7 mouse cellular contexts compared by ENCODE assay signal in genomic region chr2:57181350-57181691, GRCm38 (mm10). TPM values are rescaled to one million over a fixed set of nuclear protein-coding genes. Genes with fewer than 3 reads are reported as not detected.
DNase-seq lines count a peak whose midpoint lies in the region; ATAC-seq lines count a peak whose summit lies in the region.

No protein-coding gene starts in this region.

- no peaks in the 10 kb centered on the region for H3K4me1 ChIP-seq in neural tube, embryonic 11.5 days (ENCODE audit: control insufficient read depth, insufficient read depth, low read length)
- H3K4me1 ChIP-seq in forebrain, embryonic 11.5 days (replicated peaks; ENCODE audit: control insufficient read depth, insufficient read depth, low read length) = no peaks in the 10 kb centered on the region; the same call in 1 of the 2 replicates
- peaks cover 9% of the 10 kb centered on the region; the same call in 1 of the 2 replicates for H3K4me1 ChIP-seq in liver, embryonic 12.5 days
- 0 out of 2 replicates have a peak, but pooled peaks cover 5% of the 10 kb centered on the region for H3K4me1 ChIP-seq in stomach, embryonic 16.5 days (ENCODE audit: control insufficient read depth, insufficient read depth, low read length)

- no peaks in the 10 kb centered on the region for H3K9me3 ChIP-seq in neural tube, embryonic 11.5 days (ENCODE audit: control insufficient read depth, low read length)
- no peaks in the 10 kb centered on the region for H3K9me3 ChIP-seq in forebrain, embryonic 11.5 days (ENCODE audit: control insufficient read depth, low read length)
- no peaks in the 10 kb centered on the region for H3K9me3 ChIP-seq in liver, embryonic 12.5 days (replicated peaks)
- no peaks in the 10 kb centered on the region for H3K9me3 ChIP-seq in stomach, embryonic 16.5 days (replicated peaks; ENCODE audit: control insufficient read depth, low read length)

- ATAC-seq in neural tube, embryonic 11.5 days (ENCODE audit: insufficient read depth, low FRiP score, low TSS enrichment) = no peak
- ATAC-seq in forebrain, embryonic 11.5 days (replicated peaks; ENCODE audit: low FRiP score) = no peak
- no peak for ATAC-seq in liver, embryonic 12.5 days
- no peak for ATAC-seq in stomach, embryonic 16.5 days (ENCODE audit: insufficient read depth, low FRiP score)

- DNase-seq in neural tube, embryonic 11.5 days (ENCODE audit: low spot score) = no peak
- no peak for DNase-seq in neural tube, embryonic 10.5 days (ENCODE audit: extremely low spot score, low spot score)
- DNase-seq in forebrain, embryonic 11.5 days (ENCODE audit: low spot score) = no peak
- no peak for DNase-seq in embryo, embryonic 11 days
- no peak for DNase-seq in adrenal gland, adult (ENCODE audit: inconsistent age in 2 of 2, low spot score in 1 of 2)

- 22% methylated on average over 4 of the region's 4 CpGs for WGBS in neural tube, embryonic 11.5 days
- WGBS in forebrain, embryonic 11.5 days = 15% methylated on average over 4 of the region's 4 CpGs
- 25% methylated on average over 4 of the region's 4 CpGs for WGBS in liver, embryonic 12.5 days (ENCODE audit: insufficient replicate concordance)
- 9% methylated on average over 4 of the region's 4 CpGs for WGBS in stomach, embryonic 16.5 days

- peak overlapping the region; percentile 41 for H3K4me2 ChIP-seq in neural tube, embryonic 11.5 days (ENCODE audit: low read depth)
- H3K4me2 ChIP-seq in forebrain, embryonic 11.5 days (ENCODE audit: low read depth, low read length, severe bottlenecking) = peak overlapping the region; percentile 41
- H3K4me2 ChIP-seq in liver, embryonic 12.5 days = peak overlapping the region; percentile 70
- peak overlapping the region; percentile 56 for H3K4me2 ChIP-seq in stomach, embryonic 16.5 days (ENCODE audit: low read depth, low read length)

- H3K36me3 ChIP-seq in neural tube, embryonic 11.5 days (ENCODE audit: control insufficient read depth, insufficient read depth, low read length) = no peaks in the 10 kb centered on the region
- H3K36me3 ChIP-seq in forebrain, embryonic 11.5 days (ENCODE audit: control insufficient read depth, insufficient read depth, low read length) = no peaks in the 10 kb centered on the region
- no peaks in the 10 kb centered on the region for H3K36me3 ChIP-seq in liver, embryonic 12.5 days
- H3K36me3 ChIP-seq in stomach, embryonic 16.5 days (ENCODE audit: control insufficient read depth, insufficient read depth, low read length) = no peaks in the 10 kb centered on the region

- peak overlapping the region; percentile 73 for H3K9ac ChIP-seq in neural tube, embryonic 11.5 days (ENCODE audit: low read length)
- H3K9ac ChIP-seq in forebrain, embryonic 11.5 days (ENCODE audit: low read length) = peak overlapping the region; percentile 65; the same call in 1 of the 2 replicates
- peak overlapping the region; percentile 69 for H3K9ac ChIP-seq in liver, embryonic 12.5 days
- H3K9ac ChIP-seq in stomach, embryonic 16.5 days (ENCODE audit: low read length) = peak overlapping the region; percentile 77

- peak overlapping the region; percentile 57 for H3K4me3 ChIP-seq in neural tube, embryonic 11.5 days (ENCODE audit: low read depth, low read length)
- H3K4me3 ChIP-seq in forebrain, embryonic 11.5 days (ENCODE audit: low read depth, low read length) = peak overlapping the region; percentile 45
- H3K4me3 ChIP-seq in liver, embryonic 12.5 days = peak overlapping the region; percentile 67
- peak overlapping the region; percentile 67 for H3K4me3 ChIP-seq in stomach, embryonic 16.5 days (replicated peaks; ENCODE audit: low read length)

- no peak overlapping the region for H3K27ac ChIP-seq in neural tube, embryonic 11.5 days (ENCODE audit: low read depth, low read length)
- peak overlapping the region; percentile 66; the same call in 1 of the 2 replicates for H3K27ac ChIP-seq in forebrain, embryonic 11.5 days (ENCODE audit: low read depth, low read length)
- peak overlapping the region; percentile 45; the same call in 1 of the 2 replicates for H3K27ac ChIP-seq in liver, embryonic 12.5 days
- peak overlapping the region; percentile 91 for H3K27ac ChIP-seq in stomach, embryonic 16.5 days (ENCODE audit: low read length)

- no peaks in the 10 kb centered on the region for H3K27me3 ChIP-seq in neural tube, embryonic 11.5 days (ENCODE audit: control insufficient read depth, insufficient read depth, low read length)
- no peaks in the 10 kb centered on the region for H3K27me3 ChIP-seq in forebrain, embryonic 11.5 days (ENCODE audit: control insufficient read depth, insufficient read depth, low read length)
- no peaks in the 10 kb centered on the region for H3K27me3 ChIP-seq in liver, embryonic 12.5 days (replicated peaks)
- H3K27me3 ChIP-seq in stomach, embryonic 16.5 days (ENCODE audit: control insufficient read depth, insufficient read depth, low read length) = no peaks in the 10 kb centered on the region

RNA-seq across cellular contexts. Expression of gene Gpd2, which starts 56.1 kb away (rescaled TPM):
- 22.2 and 22.6 TPM in 2 replicates for polyA plus RNA-seq in neural tube, embryonic 11.5 days (2014; fragmentation: Nextera tagmentation; extraction: Ambion mirVana)
- polyA plus RNA-seq in forebrain, embryonic 11.5 days (2014; fragmentation: Nextera tagmentation; extraction: Ambion mirVana) = 29.0 and 29.4 TPM in 2 replicates
- 12.9 and 13.2 TPM in 2 replicates for polyA plus RNA-seq in liver, embryonic 12.5 days (2016; fragmentation: Nextera tagmentation; extraction: Ambion mirVana)
- 36.5 and 46.2 TPM in 2 replicates for polyA plus RNA-seq in stomach, embryonic 16.5 days (2015; fragmentation: Nextera tagmentation; extraction: Ambion mirVana)

RNA-seq across cellular contexts. Expression of gene Nr4a2, which starts 57.5 kb away (rescaled TPM):
- 6.0 and 6.1 TPM in 2 replicates for polyA plus RNA-seq in neural tube, embryonic 11.5 days (2014; fragmentation: Nextera tagmentation; extraction: Ambion mirVana)
- 14.9 and 15.7 TPM in 2 replicates for polyA plus RNA-seq in forebrain, embryonic 11.5 days (2014; fragmentation: Nextera tagmentation; extraction: Ambion mirVana)
- 0.90 and 0.99 TPM in 2 replicates for polyA plus RNA-seq in liver, embryonic 12.5 days (2016; fragmentation: Nextera tagmentation; extraction: Ambion mirVana)
- polyA plus RNA-seq in stomach, embryonic 16.5 days (2015; fragmentation: Nextera tagmentation; extraction: Ambion mirVana) = 6.5 and 7.0 TPM in 2 replicates
